Mouse (Mus musculus): Measurements from ENCODE around the gene Psmb2.

DNA sequence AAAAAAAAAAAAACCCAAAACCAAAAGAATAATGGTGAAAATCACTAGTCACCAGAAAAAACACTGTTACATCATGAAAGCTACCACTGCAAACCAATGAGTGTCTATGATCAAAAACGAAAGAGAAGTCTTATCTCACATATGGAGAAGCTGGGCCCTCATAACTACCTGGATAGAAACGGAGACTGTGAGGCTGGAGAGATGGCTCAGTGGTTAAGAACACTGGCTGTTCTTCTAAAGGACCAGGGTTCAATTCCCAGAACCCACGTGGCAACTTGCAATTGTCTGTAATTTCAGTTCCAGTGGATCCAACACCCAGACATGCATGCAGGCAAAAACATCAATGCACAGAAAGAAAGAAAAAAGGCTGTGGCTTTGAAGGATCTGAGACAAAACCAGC is 44.8 kb upstream of the Psmb2 start:
- TF ChIP-seq CTCF (IDR thresholded peaks at IDR 0.05; ENCODE audit: borderline replicate concordance, control insufficient read depth, extremely low read depth, insufficient read depth, low read length, poor library complexity), result no peak
- no peak for TF ChIP-seq POLR2A (IDR thresholded peaks at IDR 0.05; ENCODE audit: control insufficient read depth, extremely low read depth, insufficient read depth, low read length, poor library complexity)

Measured in thymus, adult 2 months (tissue).